Mouse (Mus musculus) erythroblast, embryonic 14.5 days (primary cell): Measurements from ENCODE around the gene Hal.

Experiments
- GATA1 ChIP-seq: IDR thresholded peaks from 2 replicates; pipeline ENCODE4 v1.6.1; 2012; ENCODE audit warnings: low read length, inconsistent platforms, mixed read lengths
- TAL1 ChIP-seq: IDR thresholded peaks from 3 replicates; pipeline ENCODE4 v1.6.1; 2012; ENCODE audit warnings: low read length, inconsistent platforms, mixed read lengths

DNA sequence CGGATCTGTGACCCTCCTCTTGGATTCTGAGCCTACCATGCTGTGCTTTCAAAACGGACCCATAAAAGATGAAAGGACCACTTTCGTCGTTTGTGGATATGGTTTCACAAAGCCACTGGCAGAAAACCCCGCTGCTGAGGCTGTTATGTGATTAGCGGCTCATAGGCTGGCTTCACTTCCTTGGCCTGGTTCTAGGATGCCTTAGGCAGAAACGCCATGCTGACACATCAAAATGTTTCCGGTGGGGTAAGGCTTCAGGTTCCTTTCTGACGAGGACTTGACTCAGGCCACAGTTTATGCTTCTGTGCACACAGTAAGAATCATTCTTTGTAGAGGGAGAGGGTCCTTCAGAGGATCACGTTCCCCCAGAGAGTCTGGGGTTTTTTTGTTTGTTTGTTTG lies 12.3 kb downstream of the Hal start:
- TF ChIP-seq GATA1 = no peak
- TF ChIP-seq TAL1 = no peak
